Mouse (Mus musculus): ENCODE measurements around the gene Rcl1.

DNA sequence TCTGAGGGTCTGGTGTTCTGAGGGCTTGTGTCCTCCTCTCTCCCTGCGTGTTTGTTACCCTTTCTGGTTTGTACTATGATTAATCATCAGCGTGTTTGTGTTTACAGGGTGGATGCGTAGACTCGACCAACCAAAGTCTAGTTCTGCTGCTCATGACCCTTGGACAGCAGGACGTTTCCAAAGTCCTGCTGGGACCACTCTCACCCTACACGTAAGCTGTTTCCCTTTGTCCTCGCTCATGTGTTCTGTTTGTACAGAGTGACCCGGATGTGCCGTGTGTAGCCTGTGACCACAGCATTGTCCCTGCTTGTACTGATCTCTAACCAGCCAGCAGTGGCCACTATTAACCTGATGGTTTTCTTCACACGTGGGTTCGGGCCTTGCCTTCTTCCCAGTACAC, 33.1 kb downstream of the Rcl1 start:
- no peak for TF ChIP-seq CTCF (IDR thresholded peaks at IDR 0.05; ENCODE audit: low read depth, low read length)
- no peak for TF ChIP-seq POLR2A (IDR thresholded peaks at IDR 0.05; ENCODE audit: insufficient read depth, low read length)

Measured in ES-Bruce4 (cell line).